Mouse (Mus musculus) hematopoietic stem cell, adult 5-6 weeks (primary cell): ENCODE data around the gene Ing5. TPM values are rescaled to one million over a fixed set of nuclear protein-coding genes. Genes with fewer than 3 reads are reported as not detected.

Experiments
- ATAC-seq, 2 experiments: fragments of 125-278 bp in 1 of 2; replicated peaks in 1 of 2; 2 replicates each; pipeline ENCODE4 v1.8.0; 2016 to 2017; ENCODE audit warnings: inconsistent platforms in 2 of 2, mild to moderate bottlenecking in 2 of 2, moderate number of reproducible peaks in 2 of 2, low read depth in 1 of 2, moderate TSS enrichment in 1 of 2; ENCODE audit not compliant: low FRiP score in 2 of 2, poor library complexity in 2 of 2, severe bottlenecking in 2 of 2, insufficient read depth in 1 of 2, low TSS enrichment in 1 of 2
- total RNA-seq: library from RNA; stranded (forward); fragments of 172-1452, 232-1000 nt; gene quantifications from 2 replicates; pipeline ENCODE4 v1.2.3, GENCODE M21; 2017

Gene Ing5
- total RNA-seq, 1 experiment from 2014 or later, result 48.7 TPM

DNA sequence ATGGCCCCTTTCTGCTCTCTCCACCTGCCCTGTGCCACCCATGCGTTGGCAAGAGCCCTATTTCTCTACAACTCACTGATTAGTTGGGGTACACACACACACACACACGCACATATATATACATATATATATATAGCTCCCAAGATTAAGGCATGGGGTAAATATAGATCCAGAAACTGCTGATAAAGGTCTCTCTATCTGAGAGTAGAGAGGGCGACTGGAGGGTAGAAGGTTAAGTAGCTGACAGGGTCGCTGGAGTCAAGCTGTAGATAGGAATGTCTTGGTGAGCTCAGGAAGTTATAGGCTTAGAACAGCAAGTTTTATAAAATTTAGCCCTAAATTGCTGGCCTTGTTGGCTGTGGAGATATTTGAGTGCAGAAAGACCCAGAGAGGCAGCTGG lies 1.1 kb downstream of the Ing5 start:
- no peak for ATAC-seq

DNA sequence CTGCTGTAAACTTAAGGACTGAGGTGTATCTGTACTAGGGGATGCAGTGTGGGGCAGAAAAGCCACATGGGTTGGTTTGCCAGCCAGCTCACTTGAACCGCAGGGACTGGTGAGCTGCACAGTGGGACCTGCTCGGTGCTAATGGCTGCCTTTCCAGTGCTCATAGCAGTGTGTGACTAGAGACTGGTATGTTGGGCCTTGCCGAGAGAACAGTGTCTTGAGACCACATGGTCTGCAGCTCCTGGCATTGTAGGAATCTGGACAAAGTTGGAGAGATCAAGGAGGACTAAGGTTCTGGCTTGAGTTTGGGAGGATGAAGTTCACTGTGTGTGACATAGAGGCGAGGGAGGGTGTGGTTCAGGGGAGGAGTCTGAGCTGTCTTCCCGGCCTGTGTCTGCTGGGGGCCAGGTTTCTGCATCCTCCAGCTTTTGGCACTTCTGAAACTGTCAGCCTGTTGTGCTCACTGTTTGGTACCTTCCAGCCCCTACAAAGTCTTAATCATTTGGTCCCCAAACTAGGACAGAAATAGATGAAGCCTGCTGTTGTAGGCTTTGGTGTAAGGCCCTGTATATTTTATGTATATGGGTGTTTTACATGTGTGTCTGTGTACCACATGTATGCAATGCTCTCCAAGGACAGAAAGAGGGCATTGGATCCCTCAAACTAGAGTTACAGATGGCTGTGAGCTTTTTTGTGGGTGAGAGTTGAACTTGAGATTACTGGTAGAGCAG lies 1.6 kb downstream of the Ing5 start:
- no peak for ATAC-seq

GRCm38 (mm10) chr1:93808871-93809270 lies 5.1 kb downstream of the Ing5 start:
- ATAC-seq, result no peak

GRCm38 (mm10) chr1:93810011-93810410 lies 6.2 kb downstream of the Ing5 start:
- ATAC-seq, result no peak

- ATAC-seq, result no peak
Observed at GRCm38 (mm10) chr1:93811495-93812039, 7.8 kb downstream of the Ing5 start.

GRCm38 (mm10) chr1:93817823-93818532 lies 14.2 kb downstream of the Ing5 start:
- ATAC-seq, result peak in 1 of 2 experiments; percentile 28; a peak in 1 of 4 replicates

DNA sequence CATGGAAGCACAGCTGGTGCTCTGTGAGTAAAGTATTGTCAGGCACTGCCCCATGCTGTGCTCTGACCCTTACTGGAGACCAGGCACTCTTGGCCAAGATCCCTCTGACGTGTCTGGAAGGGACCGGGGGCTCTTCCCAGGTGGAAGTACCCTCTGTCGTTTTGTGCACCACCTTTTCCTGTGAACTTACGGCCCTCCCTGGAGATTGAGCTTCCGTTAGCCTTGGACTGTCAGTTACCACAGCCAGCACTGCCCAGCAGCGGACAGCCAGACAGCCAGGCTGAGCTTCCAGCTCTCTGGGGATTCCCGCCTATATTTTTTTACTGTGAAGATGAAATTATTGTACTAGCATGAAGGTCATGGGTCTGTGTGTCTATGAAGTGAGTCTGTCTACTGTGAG lies 15.0 kb downstream of the Ing5 start:
- no peak for ATAC-seq

DNA sequence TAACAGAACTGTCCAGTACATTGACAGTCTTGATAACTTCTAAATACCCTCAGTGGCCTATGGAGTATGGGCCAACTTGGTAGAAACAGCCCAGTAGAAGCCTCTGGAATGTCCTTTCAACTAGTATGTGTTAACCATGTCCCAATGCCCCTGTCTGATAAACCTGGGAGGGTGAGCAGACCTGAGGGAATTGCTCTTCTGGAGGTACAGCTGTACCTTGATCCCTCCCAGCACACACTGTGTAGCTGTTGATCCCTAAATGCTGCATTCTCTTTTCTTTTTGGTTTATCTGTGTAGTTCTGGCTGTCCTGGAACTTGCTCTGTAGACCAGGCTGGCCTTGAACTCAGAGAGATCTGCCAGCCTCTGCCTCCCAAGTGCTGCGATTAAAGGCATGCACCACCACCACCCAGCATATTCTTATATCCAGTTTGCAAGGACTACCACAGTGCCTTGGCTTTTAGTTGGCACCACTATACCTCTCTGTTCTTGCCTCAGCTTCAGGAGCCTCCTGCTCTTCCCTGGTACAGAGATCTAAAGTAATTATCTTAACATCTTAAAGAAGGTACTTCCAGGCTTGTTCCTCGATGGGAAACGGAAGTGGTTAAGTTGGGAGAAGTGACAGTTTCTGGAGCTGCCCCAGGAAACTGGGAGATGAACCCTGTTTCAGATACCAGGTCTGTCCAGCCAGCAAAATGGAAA lies 20.2 kb downstream of the Ing5 start:
- ATAC-seq, result no peak

DNA sequence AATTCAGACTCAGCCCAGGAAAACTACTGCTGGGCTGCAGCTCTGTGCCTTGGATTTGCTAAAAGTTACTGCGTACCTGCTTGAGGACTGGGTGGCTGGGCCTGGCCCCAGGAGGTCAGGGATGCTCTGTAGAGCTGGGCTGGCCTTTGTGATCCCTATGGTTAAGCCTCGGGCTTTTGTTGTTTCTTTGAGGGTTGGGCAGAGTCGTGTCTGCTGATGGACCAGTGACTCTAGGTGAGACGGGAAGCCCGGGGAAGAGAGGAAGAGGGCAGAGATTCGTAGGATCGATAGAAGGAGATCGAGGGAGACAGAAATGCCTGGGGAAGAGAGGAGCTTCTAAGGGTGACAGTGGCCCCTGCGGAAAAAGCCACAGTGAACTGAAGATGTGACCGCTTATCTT lies 20.8 kb downstream of the Ing5 start, which contains the start of gene D2hgdh:
Gene D2hgdh (plus strand): TSS at position 301 of the 400 bp plus-strand sequence.
- peak; percentile 0; a peak in 1 of 4 replicates for ATAC-seq

DNA sequence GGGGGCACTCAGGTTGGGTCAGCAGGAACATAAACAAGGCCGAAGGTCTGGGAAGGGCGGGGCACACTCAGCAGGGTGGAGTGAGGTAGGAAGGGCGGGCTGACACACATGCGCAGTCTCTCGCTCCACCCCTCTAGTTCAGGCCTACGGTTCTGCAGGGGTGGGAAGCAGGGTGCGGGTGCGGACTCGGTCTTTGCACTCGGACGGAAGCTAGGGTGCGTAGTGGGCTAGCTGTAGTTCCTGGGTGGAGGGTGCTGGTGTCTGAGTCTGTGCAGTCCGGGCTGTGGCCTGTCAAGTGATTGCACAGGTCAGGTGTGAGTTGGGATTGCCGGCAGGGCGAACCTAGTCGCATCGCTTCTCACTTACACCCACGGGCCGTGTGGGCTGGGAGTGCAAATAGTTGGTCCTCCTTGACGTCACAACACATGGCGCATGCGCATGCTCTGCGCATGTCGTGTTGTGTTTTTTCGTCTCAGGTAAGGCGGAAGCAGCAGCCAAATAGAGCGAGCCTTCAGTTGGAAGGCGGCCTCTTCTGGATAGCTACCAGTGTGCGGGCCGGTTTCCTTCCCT lies 21.4 kb downstream of the Ing5 start:
- peak; percentile 91 to 92 for ATAC-seq

GRCm38 (mm10) chr1:93825771-93826539 lies 22.2 kb downstream of the Ing5 start:
- ATAC-seq, result peak in 1 of 2 experiments; percentile 5; a peak in 1 of 4 replicates

- ATAC-seq, result no peak
Observed at GRCm38 (mm10) chr1:93826540-93826835, 22.7 kb downstream of the Ing5 start.

DNA sequence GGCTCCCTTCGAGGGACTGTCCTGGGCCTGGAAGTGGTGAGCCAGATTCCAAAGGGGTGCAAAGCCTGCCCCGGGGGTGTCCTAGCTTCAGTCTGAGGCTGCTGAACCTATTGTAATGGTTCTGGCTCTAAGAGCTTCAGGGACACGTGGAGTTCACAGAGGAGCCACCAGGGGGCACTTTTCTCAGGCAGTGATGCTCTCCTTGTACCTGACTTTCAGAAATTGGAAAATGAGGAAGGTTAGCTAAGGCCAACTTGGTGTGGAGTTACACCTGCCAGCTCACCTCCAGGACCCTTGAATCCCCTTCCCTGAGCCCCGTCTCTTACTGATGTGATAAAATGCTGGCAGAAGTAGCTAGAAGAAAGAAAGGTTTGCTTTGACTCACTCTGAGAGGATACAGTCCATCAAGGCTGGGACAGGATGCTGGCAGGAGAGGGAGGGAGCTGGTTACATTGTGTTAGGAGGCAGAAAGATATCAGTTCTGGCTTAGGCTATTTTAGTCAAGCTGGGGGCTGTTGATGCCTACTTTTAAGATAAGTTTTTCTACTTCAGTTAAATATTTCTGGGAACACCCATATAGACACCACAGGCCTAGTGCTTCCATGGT lies 29.1 kb downstream of the Ing5 start:
- ATAC-seq, result peak; percentile 81 to 90

GRCm38 (mm10) chr1:93834671-93835150 lies 30.9 kb downstream of the Ing5 start:
- ATAC-seq, result no peak

DNA sequence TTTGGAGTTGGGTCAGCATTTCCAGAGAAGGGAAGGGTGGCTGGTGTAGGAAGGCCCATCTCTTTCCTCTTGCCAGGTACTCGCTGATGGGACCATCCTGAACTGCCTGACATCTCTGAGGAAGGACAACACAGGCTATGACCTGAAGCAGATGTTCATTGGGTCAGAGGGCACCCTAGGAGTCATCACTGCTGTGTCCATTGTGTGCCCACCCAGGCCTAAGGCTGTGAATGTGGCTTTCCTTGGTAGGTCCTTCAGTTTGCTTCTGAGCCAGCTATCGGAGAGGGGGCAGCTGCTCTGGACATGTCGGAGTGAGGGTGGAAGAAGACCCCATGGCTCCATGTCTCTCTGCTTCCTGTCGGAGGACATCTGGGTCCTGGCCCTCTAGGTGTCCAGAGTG lies 31.4 kb downstream of the Ing5 start:
- no peak for ATAC-seq

GRCm38 (mm10) chr1:93835876-93836531 lies 32.2 kb downstream of the Ing5 start:
- ATAC-seq, result no peak
